Mouse (Mus musculus): Measurements from ENCODE around the gene 2010111I01Rik.

DNA sequence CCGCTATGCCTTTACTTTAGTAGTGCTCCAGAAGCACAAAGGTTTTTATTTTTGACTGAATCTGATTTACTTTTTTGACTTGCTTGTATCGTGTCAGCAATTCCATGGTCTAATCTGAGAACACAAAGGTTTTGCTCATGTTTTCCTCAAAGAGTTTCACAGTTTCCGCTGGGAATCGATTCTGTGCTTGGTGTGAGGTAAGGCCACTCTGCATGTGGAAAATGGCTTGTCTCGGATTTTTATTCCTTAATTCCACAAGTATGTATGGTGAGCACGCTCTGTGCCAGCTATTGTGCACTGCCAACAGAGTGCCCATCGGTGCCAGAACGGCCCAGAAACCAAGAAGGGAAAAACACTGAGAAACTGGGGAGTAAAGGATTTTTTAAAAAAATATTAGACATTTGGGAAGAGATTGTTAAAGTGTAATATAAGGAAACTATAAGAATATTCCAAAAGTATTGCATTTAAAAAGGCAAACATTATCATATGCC, 132.8 kb downstream of the 2010111I01Rik start:
- TF ChIP-seq CTCF (IDR thresholded peaks at IDR 0.05; ENCODE audit: extremely low read depth, insufficient read depth, insufficient read length, insufficient replicate concordance) (no peak), POLR2A (IDR thresholded peaks at IDR 0.05; ENCODE audit: low read depth, low read length) (no peak)
